Mouse (Mus musculus) adrenal gland, postnatal 0 days (tissue): ENCODE data around the gene Gm8890. TPM values are rescaled to one million over a fixed set of nuclear protein-coding genes. Genes with fewer than 3 reads are reported as not detected.

Source experiments
- polyA plus RNA-seq: library from polyadenylated mRNA; unstranded; fragments of >200 nt; fragmentation: Nextera tagmentation; extraction: Ambion mirVana; gene quantifications from 2 replicates; pipeline ENCODE4 v1.2.1, GENCODE M21; 2015

Gene Gm8890
- not detected in 2 replicates for polyA plus RNA-seq

DNA sequence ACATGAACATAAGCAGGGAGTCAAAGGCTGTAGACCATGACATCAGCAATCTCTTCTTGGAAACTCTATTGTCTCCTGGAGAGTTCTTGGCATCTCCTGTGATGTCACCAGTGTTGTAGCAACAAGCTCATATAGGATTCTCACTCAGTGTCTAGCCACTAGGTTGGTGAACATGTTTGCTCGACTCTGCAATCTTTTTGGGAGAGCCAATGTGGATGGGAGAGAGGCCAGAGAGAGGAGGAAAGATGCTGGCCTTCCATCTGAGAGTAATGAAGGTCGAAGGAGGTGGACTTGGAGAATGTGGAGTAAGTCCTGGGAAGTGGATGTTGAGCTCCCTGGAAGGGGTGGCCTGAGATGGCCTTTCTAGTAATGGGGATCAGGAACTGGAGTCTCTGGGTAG is at the start of gene Gm8890:
Gene Gm8890 (plus strand): TSS at position 301 of the 400 bp plus-strand sequence.

Other genes with a start within 250 kb of the Gm8890 start
- not detected in 2 replicates for gene Gm8879, start 128.4 kb upstream of the Gm8890 start, polyA plus RNA-seq
- gene Gm5861, start 73.0 kb upstream of the Gm8890 start, polyA plus RNA-seq = not detected in 2 replicates
- not detected in 2 replicates for gene Speer1, start 85.5 kb downstream of the Gm8890 start, polyA plus RNA-seq
- gene Gm8897, start 160.4 kb downstream of the Gm8890 start, polyA plus RNA-seq = not detected in 2 replicates
- gene Gm8906, start 246.7 kb downstream of the Gm8890 start, polyA plus RNA-seq = not detected in 2 replicates